Mouse (Mus musculus) neural tube, embryonic 12.5 days (tissue): ENCODE data around the gene Cfap221. TPM values are rescaled to one million over a fixed set of nuclear protein-coding genes. Genes with fewer than 3 reads are reported as not detected.

Experiments used
- ATAC-seq: fragments of 200-750 bp; cut with Nextera tagmentation; 2 replicates; pipeline ENCODE4 v1.8.0; 2017; ENCODE audit warnings: low read depth, mild to moderate bottlenecking, moderate TSS enrichment, moderate library complexity; ENCODE audit not compliant: low FRiP score
- H3K27ac ChIP-seq: fragments of 300-500 bp; sonication (generic); 2 replicates; pipeline ENCODE4 v1.5.1; 2016
- H3K27me3 ChIP-seq: fragments of 300-500 bp; sonication (generic); replicated peaks from 2 replicates; pipeline ENCODE4 v1.6.1; 2016; ENCODE audit warnings: mild to moderate bottlenecking
- H3K36me3 ChIP-seq: fragments of 300-500 bp; sonication (generic); 2 replicates; pipeline ENCODE4 v1.6.1; 2016; ENCODE audit warnings: mild to moderate bottlenecking
- H3K4me1 ChIP-seq: fragments of 300-500 bp; sonication (generic); 2 replicates; pipeline ENCODE4 v1.6.1; 2016
- H3K4me2 ChIP-seq: fragments of 300-500 bp; sonication (generic); replicated peaks from 2 replicates; pipeline ENCODE4 v1.6.1; 2016; ENCODE audit warnings: mild to moderate bottlenecking
- H3K4me3 ChIP-seq: fragments of 300-500 bp; sonication (generic); 2 replicates; pipeline ENCODE4 v1.5.1; 2016
- H3K9ac ChIP-seq: fragments of 300-500 bp; sonication (generic); 2 replicates; pipeline ENCODE4 v1.6.1; 2016; ENCODE audit warnings: mild to moderate bottlenecking
- H3K9me3 ChIP-seq: fragments of 300-500 bp; sonication (generic); 2 replicates; pipeline ENCODE4 v1.6.1; 2016; ENCODE audit warnings: mild to moderate bottlenecking
- WGBS: fragments of 180-500 bp; shearing (Covaris S2); methylation state at CpG from one replicate; pipeline ENCODE4 v1.1.7; 2016; 5-methylcytosine and 5-hydroxymethylcytosine counted together
- polyA plus RNA-seq: library from polyadenylated mRNA; unstranded; fragments of >200 nt; fragmentation: Nextera tagmentation; extraction: Ambion mirVana; gene quantifications from 2 replicates; pipeline ENCODE4 v1.2.1, GENCODE M21; 2016

Gene Cfap221
- polyA plus RNA-seq, 1 experiment from 2014 or later = not detected

DNA sequence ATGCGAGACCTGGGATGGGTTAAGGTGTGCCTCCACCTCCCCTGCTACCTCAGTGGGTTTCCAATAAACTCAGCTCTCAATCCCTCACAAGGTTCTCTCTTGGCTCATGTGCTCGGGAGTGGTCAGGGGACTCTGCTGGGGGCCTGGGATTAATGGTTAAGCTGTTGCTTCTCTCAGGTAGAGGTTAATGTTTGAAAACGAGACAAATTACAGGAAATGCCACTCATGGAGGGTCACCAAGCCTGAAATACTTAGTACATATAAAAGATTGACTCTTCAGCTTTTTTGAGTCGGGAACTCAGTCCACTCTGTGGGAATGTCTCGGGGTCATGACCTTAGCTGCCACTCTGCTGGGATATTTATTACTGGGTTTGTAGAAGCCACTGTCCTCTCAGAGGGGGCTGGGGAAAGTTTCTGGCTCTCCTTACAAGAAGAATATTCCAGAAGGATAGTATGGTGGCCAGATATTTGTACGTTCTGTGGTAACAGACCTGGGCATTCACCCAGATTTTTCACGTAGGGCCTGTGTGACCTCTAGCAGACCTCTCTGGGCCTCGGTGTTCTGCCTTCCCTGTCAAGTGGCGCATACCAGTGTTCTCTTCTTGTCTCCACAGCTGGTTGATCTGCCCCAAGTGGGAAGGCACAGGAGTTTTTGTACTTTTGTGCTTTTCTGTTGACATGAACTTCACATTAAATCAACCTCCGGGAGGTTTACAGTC is 27.5 kb upstream of the Cfap221 start:
- no peak overlapping the region for H3K27ac ChIP-seq
- no peaks in the 10 kb centered on the region for H3K9me3 ChIP-seq
- no peaks in the 10 kb centered on the region for H3K36me3 ChIP-seq
- H3K27me3 ChIP-seq = no peaks in the 10 kb centered on the region
- 58% methylated on average over 10 of the region's 10 CpGs for WGBS
- H3K4me1 ChIP-seq = peaks cover 4% of the 10 kb centered on the region; the same call in 1 of the 2 replicates
- no peak overlapping the region for H3K9ac ChIP-seq
- no peak overlapping the region for H3K4me2 ChIP-seq
- no peak overlapping the region for H3K4me3 ChIP-seq
- ATAC-seq = no peak

DNA sequence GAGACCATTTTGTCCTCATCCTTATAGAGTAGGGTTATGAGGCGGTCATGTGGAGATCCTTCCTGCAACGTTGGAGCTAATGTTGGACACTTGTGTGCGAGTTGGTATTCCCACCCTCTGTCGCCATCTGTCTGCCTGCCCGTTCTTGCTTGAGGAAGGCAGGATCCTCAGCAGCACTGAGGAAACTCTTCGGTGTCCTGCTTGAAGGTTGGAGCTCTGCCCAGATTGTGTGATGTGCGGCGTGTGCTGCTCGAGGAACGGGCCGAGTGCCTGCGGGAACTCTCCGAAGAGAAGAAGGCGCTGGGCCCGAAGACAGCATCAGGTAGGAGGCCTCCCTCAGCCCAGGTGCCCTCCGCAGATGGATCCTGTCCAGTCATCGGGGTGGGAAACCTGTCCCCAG is 24.9 kb upstream of the Cfap221 start:
- Histone ChIP-seq H3K4me2 (no peak overlapping the region), H3K9ac (no peak overlapping the region), H3K9me3 (no peaks in the 10 kb centered on the region), H3K27ac (no peak overlapping the region), H3K36me3 (no peaks in the 10 kb centered on the region), H3K4me1 (peaks cover 4% of the 10 kb centered on the region; the same call in 1 of the 2 replicates), H3K4me3 (no peak overlapping the region), H3K27me3 (no peaks in the 10 kb centered on the region)
- 92% methylated on average over 17 of the region's 17 CpGs for WGBS
- no peak for ATAC-seq

DNA sequence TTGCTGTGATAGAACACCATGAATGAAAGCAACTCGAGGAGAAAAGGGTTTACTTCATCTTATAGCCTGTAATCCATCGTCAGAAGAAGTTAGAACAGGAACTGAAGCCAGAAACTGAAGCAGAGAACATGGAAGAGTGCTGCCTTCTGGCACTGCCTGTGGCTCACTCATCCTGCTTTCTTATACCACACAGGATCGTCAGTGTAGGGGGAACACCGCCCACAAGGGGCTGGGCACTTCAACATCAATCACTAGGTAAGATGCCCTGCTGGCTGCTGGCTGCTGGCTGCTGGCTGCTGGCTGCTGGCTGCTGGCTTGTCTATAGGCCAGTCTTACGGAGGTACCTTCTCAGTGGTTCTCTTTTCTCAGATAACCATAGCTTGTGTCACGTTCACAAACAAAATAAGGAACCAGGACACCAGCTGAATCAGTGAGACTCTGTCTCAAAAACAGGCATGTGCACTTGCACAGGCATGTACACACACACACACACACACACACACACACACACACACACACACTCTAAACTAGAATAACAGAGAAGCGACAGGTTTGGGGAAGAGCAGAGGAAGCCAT is 23.4 kb upstream of the Cfap221 start:
- H3K9me3 ChIP-seq = no peaks in the 10 kb centered on the region
- WGBS = 74% methylated on average over 7 of the region's 7 CpGs
- peaks cover 4% of the 10 kb centered on the region; the same call in 1 of the 2 replicates for H3K4me1 ChIP-seq
- no peak overlapping the region for H3K27ac ChIP-seq
- no peak for ATAC-seq
- no peak overlapping the region for H3K9ac ChIP-seq
- no peaks in the 10 kb centered on the region for H3K27me3 ChIP-seq
- no peaks in the 10 kb centered on the region for H3K36me3 ChIP-seq
- H3K4me3 ChIP-seq = no peak overlapping the region
- no peak overlapping the region for H3K4me2 ChIP-seq

- H3K4me3 ChIP-seq = no peak overlapping the region
- peaks cover 2% of the 10 kb centered on the region; the same call in 1 of the 2 replicates for H3K4me1 ChIP-seq
- H3K4me2 ChIP-seq = no peak overlapping the region
- ATAC-seq = no peak
- H3K9me3 ChIP-seq = no peaks in the 10 kb centered on the region
- no peaks in the 10 kb centered on the region for H3K27me3 ChIP-seq
- H3K9ac ChIP-seq = no peak overlapping the region
- H3K36me3 ChIP-seq = no peaks in the 10 kb centered on the region
- WGBS = 98% methylated on average over 12 of the region's 12 CpGs
- H3K27ac ChIP-seq = no peak overlapping the region
These were observed 22.4 kb upstream of the Cfap221 start for GRCm38 (mm10) chr1:120019428-120019827.

GRCm38 (mm10) chr1:120018900-120019299 is 21.9 kb upstream of the Cfap221 start:
- no peaks in the 10 kb centered on the region for H3K27me3 ChIP-seq
- H3K9ac ChIP-seq = no peak overlapping the region
- H3K4me2 ChIP-seq = no peak overlapping the region
- ATAC-seq = no peak
- 69% methylated on average over 3 of the region's 3 CpGs for WGBS
- no peaks in the 10 kb centered on the region for H3K4me1 ChIP-seq
- H3K27ac ChIP-seq = no peak overlapping the region
- H3K36me3 ChIP-seq = no peaks in the 10 kb centered on the region
- H3K4me3 ChIP-seq = no peak overlapping the region
- H3K9me3 ChIP-seq = no peaks in the 10 kb centered on the region

DNA sequence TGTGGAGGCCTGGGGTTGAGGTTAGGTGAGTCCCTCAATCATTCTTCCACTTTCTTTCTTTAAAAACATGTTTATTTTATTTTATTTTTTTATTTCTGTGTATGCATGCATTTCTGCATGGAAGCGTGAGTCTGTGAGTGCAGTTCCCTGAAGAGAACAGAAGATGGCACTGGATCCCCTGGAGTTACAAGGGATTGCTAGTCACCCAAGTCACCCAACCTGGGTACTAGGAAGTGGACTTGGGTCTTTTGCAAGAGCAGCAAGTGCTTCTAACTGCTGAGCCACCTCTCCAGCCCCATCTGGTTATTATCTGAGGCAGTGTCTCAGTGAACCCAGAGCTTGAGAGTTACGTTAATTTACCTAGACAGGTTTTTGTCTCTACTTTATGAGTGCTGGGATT is 19.2 kb upstream of the Cfap221 start:
- no peak for ATAC-seq
- Histone ChIP-seq H3K4me2 (no peak overlapping the region), H3K4me1 (no peaks in the 10 kb centered on the region), H3K9me3 (no peaks in the 10 kb centered on the region), H3K27me3 (no peaks in the 10 kb centered on the region), H3K4me3 (no peak overlapping the region), H3K9ac (no peak overlapping the region), H3K36me3 (no peaks in the 10 kb centered on the region), H3K27ac (no peak overlapping the region)
- WGBS = 89% methylated on average over 2 of the region's 2 CpGs

- Histone ChIP-seq H3K4me1 (0 out of 2 replicates have a peak, but pooled peaks cover under 1% of the 10 kb centered on the region), H3K27me3 (peaks cover 11% of the 10 kb centered on the region; the same call in 1 of the 2 replicates), H3K9me3 (no peaks in the 10 kb centered on the region), H3K4me3 (no peak overlapping the region), H3K4me2 (no peak overlapping the region), H3K9ac (no peak overlapping the region), H3K36me3 (no peaks in the 10 kb centered on the region), H3K27ac (no peak overlapping the region)
- ATAC-seq = no peak
These were observed 16.1 kb upstream of the Cfap221 start for GRCm38 (mm10) chr1:120013111-120013510.

- Histone ChIP-seq H3K36me3 (no peaks in the 10 kb centered on the region), H3K4me2 (no peak overlapping the region), H3K4me1 (0 out of 2 replicates have a peak, but pooled peaks cover 5% of the 10 kb centered on the region), H3K9ac (no peak overlapping the region), H3K27me3 (peaks cover 15% of the 10 kb centered on the region; the same call in 1 of the 2 replicates), H3K27ac (no peak overlapping the region), H3K4me3 (no peak overlapping the region), H3K9me3 (no peaks in the 10 kb centered on the region)
- WGBS = 84% methylated on average over 12 of the region's 12 CpGs
- ATAC-seq = no peak
These were observed 15.6 kb upstream of the Cfap221 start for GRCm38 (mm10) chr1:120012638-120013037.

DNA sequence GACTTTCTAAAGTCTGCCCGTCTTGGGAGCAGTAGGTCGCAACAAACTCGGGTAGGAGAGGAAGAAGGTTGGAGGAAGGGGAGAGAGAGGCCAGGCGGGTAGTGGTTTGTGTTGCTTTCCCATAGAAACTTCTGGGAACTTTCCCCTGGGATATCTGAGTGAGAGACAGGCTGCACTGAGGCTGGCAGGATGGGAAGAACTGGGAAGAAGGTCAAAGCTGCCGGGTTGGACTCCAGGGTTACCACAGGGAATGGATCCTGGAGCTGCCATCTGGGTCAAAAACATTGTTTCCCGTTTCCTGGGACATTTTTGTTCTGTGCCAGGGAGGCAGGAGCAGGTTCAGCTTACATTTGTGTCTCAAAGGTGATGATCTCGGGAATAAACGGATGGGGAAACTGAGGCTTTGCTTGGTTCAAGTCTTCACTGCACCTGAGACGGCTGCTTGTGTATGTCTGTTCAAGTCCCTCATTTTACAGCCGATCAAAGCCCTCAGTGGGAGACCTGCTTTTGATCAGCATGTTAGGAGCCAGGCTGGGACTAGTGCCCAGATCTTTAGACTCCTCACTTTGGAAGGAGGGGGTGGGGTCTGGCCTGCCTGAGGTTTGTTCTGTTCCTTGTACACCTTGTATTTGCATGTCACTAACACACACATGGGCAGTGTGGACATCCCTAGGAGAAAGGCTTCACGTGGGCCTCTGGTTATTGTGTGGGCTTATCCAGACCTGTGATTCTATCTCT is 11.0 kb upstream of the Cfap221 start:
- Histone ChIP-seq H3K4me1 (peaks cover 14% of the 10 kb centered on the region; the same call in 1 of the 2 replicates), H3K9me3 (no peaks in the 10 kb centered on the region), H3K27ac (no peak overlapping the region), H3K27me3 (peaks cover 21% of the 10 kb centered on the region), H3K4me3 (0 out of 2 replicates have a peak overlapping the region, but pooled peaks have one; percentile 37), H3K9ac (peak overlapping the region; percentile 58; the same call in 1 of the 2 replicates), H3K36me3 (no peaks in the 10 kb centered on the region), H3K4me2 (peak overlapping the region; percentile 80)
- ATAC-seq = no peak
- WGBS = 27% methylated on average over 11 of the region's 11 CpGs

DNA sequence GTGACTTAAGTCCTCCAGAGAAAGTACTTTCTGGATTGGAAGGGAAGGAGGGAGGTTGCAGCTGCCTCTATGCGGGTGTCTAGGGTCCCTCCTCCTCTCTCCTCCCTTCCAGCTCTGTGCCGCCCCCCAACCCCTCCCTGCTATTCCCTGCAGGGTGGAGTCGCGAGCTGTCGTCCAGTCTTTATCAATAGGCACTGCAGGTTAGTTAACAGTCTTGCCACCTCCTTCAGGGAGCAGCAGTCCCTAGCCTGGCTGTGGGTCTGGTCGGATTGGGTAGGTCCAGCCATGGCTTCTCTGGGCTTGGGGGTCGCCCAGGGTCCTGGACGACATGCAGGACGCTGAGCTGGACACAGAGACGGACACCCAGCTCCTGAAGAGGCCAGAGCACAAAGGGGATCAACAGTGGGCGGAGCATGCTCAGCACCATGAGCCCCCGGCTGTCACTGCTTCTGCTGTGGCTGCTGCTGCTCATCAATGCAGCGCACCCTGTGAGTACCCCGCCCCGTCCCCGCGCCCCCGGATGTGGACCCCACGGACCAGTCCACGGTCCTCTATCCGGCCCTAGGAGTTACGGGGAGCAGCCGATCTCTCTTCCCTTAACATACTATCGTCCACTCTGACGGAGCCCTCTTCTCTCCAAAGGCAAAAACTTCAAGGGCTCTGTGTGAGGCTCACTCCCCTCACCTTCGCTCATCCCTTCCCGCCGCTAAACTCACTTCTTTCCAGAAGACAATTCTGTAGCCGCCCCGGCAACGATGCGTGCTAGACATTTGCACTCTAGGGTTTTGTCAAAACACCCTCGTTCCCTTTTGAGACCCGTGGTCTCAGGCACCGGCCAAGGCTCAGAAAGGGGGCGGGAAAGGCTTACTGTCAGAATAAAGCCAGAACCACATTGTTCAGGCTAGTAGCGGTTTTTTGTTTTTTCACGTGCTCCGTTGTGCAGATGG is 10.1 kb upstream of the Cfap221 start, which contains the start of gene Sctr:
Gene Sctr (plus strand): TSS at position 51 of the 947 bp plus-strand sequence.
- Histone ChIP-seq H3K4me3 (peak within 1 kb of the TSS; percentile 37), H3K4me2 (peak within 1 kb of the TSS; percentile 80), H3K4me1 (peaks cover 14% of the 10 kb centered on the region; the same call in 1 of the 2 replicates), H3K9ac (peak within 1 kb of the TSS; percentile 58), H3K36me3 (no peaks in the 10 kb centered on the region), H3K27me3 (peaks cover 21% of the 10 kb centered on the region), H3K27ac (no peak within 1 kb of the TSS), H3K9me3 (no peaks in the 10 kb centered on the region)
- peak; percentile 86 for ATAC-seq
- 1% methylated on average over 39 of the region's 39 CpGs for WGBS

GRCm38 (mm10) chr1:119997644-119998043 is 610 bp upstream of the Cfap221 start:
- Histone ChIP-seq H3K36me3 (no peaks in the 10 kb centered on the region), H3K9ac (no peak overlapping the region), H3K4me2 (peak overlapping the region; percentile 68), H3K4me1 (peaks cover 8% of the 10 kb centered on the region; the same call in 1 of the 2 replicates), H3K27me3 (no peaks in the 10 kb centered on the region), H3K27ac (no peak overlapping the region), H3K9me3 (no peaks in the 10 kb centered on the region), H3K4me3 (no peak overlapping the region)
- peak; percentile 49; the same call in 1 of the 2 replicates for ATAC-seq
- 32% methylated on average over 5 of the region's 5 CpGs for WGBS
